Mouse (Mus musculus) testis, adult 2 months (tissue): ENCODE data around the gene Tsc2.

Experiments
- CTCF ChIP-seq: fragments of 200-500 bp; IDR thresholded peaks from 2 replicates; pipeline ENCODE4 v1.5.1; 2012; ENCODE audit warnings: low read depth, mild to moderate bottlenecking, inconsistent platforms, low read length, moderate library complexity; ENCODE audit not compliant: control insufficient read depth, insufficient read depth, insufficient replicate concordance
- POLR2A ChIP-seq: fragments of 200-500 bp; IDR thresholded peaks from 2 replicates; pipeline ENCODE4 v1.6.1; 2012; ENCODE audit warnings: low read depth, mild to moderate bottlenecking, inconsistent platforms, low read length, moderate library complexity; ENCODE audit not compliant: control insufficient read depth

DNA sequence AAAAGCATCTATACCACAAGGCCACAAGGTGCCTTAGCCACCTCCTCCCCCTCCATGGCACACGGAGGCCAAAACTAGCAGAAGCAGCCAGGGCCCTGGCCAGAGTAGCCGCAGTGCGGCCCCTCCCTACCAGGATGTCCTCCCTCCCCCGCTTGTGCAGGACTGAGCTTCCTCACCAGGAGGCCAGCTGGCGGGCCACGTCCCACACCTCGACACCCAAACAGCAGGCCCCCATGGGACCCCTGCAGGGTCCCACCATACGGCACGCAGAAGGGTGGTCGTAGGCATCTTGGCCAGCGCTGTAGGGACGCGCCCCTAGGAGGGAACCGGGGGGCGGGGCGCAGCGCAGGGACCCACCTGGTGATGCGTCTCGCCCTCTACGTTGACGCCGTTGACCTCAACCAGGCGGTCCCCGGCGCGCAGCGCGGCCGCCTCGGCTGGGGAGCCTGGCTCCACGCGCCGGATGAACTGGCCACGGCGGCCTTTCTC lies 17.2 kb upstream of the Tsc2 start:
- TF ChIP-seq POLR2A: no peak
- TF ChIP-seq CTCF: no peak
